Mouse (Mus musculus) heart, postnatal 25 days (tissue): ENCODE results near the gene Abat. TPM values are rescaled to one million over a fixed set of nuclear protein-coding genes. Genes with fewer than 3 reads are reported as not detected.

Source experiments
- DNase-seq: peaks from one replicate; pipeline ENCODE4 v3.0.0; 2022; ENCODE audit warnings: low spot score
- intact Hi-C: fragments of 180-260 bp; cut with DNase I; formaldehyde crosslinking; loops from one replicate; pipeline ENCODE4 v1.15.1; 2025
- total RNA-seq, 2 experiments: library from RNA; stranded (reverse); gene quantifications; 2 replicates each; pipeline ENCODE4 v1.2.3; 2021

Abat gene
- total RNA-seq, 2 experiments from 2014 or later, result 5.5 to 5.6 TPM

- intact Hi-C loops, result no loop called here
- DNase-seq, result no peak
Observed at GRCm38 (mm10) chr16:8613447-8613846, 100.2 kb downstream of the Abat start.

DNA sequence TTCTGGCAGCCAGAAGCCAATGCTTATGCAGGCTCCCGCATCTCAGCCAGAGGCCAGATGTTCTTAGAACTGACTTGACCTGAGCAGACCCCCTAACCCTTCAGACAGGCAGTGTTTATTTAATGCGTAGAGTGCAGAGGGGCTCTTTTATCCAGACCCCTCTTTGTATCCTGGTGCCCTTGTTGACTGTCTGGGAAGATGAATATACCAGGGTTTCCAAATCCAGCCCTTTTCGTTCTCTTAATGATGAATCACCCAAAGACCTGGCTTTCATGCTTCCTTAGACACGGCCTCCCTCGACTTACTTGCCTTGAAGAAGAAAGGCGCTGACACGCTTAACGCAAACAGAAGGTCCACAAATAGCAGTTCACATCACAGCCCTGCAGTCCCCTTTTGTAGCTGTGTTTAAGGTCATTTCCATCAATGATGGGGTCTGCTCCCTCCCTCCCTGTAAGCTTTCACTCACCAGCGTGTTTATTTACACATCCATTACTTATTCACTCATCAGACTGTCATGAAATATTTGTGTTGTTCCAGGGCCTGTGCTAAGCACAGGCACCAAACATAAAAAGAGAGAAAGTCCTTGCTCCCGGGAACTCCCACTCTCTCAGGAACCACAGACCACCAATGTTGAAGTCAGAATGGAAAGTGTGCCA is 106.6 kb downstream of the Abat start:
- intact Hi-C loops, result no loop called here
- no peak for DNase-seq

- no peak for DNase-seq
- intact Hi-C loops, result no loop called here
Observed at GRCm38 (mm10) chr16:8620315-8621115, 107.3 kb downstream of the Abat start.

DNA sequence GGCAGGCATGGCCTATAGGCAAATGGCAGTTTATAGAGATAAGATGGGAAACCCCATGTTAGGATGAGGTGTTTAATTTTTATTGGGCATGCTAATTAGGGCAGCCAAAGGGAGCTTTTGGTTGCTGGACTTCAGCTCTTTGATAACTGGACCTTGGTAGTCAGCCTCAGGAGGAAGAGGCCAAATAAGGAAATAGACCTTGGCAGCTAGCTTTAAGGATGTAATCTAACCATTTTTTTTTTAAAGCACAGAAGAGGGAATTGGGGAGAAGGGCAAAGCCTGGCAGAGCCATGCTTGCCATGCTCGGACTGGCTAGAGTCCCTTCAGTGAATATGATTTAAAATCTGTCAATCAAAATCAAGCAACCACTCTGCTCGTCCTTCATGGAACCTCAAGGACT is 117.2 kb downstream of the Abat start:
- intact Hi-C loops, result no loop called here
- no peak for DNase-seq

GRCm38 (mm10) chr16:8631428-8631827 is 118.2 kb downstream of the Abat start:
- intact Hi-C loops, result no loop called here
- no peak for DNase-seq

GRCm38 (mm10) chr16:8636867-8637216 is 123.6 kb downstream of the Abat start:
- intact Hi-C loops, result no loop called here
- DNase-seq, result no peak

GRCm38 (mm10) chr16:8637217-8638051 is 124.2 kb downstream of the Abat start, which contains the start of the genes Pmm2 and Tmem186:
Gene Pmm2 (plus strand): TSS chr16:8637674.
Gene Tmem186 (minus strand): TSS chr16:8637712.
- intact Hi-C loops, result no loop called here
- DNase-seq, result peak; percentile 71

DNA sequence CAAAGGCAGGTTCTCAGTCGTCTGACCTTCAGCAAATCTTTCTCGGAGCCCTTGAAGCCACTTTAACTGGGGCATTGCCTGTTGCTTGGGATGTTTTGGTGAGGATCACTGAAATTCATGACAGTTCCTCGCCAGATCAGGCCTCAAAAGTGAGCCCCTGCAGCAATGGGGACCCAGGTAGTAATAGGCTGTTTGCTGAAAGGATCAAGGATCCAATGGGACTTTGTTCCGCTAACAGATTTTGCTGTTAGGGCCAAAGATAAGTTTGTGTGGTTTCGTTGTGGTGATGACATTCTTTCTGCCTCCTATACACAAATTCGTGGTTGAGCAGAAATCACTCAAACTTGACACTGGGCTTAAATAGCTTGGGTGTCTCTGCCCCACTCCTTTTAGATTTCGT is 124.9 kb downstream of the Abat start:
- DNase-seq, result no peak
- intact Hi-C loops, result no loop called here

DNA sequence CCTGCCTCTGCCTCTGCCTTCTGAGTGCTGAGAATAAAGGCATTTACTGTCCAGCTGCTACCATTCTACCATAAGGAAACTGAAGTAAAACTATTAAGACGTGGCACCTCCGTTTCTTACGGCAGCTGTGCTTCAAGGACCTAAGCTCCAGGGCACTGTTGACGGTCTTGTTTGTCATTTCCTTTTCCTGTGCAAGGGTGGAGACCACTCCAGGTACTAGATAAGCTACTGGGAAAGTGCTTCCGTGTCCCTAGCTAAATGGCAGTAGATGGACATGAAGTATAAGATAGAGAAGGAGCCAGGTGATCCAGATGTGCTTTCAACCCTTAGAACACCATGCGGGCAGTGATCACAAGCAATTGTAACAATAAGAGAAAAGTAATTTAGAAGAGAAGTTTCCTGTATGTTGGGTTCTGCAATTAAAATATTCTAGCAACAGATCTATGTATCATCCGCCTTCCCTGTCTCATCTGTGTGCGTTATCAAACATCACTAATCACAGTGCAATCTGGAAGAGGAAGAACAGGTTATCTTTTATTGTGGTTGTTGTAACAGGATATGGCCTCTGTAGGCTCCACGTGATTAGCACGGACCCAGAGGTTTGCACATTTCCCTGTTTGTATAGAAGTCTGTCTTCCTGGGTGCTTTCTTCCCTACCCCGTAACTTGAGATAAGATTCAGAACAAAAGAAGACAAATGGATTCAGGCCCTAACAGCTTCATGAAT is 126.4 kb downstream of the Abat start:
- no peak for DNase-seq
- intact Hi-C loops, result loop anchor here (10.0 kb wide), 2 partner anchors 145 to 225 kb away; no protein-coding TSS in a partner anchor

DNA sequence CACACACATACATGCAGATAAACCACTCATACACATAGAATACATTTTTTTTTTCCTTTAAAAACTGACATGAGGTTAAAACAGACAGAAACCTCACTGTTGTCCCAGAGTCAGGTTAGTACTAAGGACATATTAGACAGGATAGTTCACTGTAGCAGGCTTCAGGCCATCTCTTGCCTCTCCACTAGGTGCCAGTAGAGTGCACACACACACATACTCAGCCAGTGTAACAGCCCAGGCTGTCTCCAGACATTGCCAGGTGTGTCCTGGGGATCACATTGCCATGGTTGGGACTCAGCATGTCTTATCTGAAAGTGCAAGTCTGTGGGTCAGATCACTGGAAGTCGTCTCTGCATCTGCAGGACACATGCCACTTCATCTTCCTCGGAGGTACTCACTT is 130.6 kb downstream of the Abat start:
- DNase-seq, result no peak
- intact Hi-C loops, result loop anchor here (1.0 to 10.0 kb wide), 3 partner anchors 30 to 229 kb away; no protein-coding TSS in a partner anchor

DNA sequence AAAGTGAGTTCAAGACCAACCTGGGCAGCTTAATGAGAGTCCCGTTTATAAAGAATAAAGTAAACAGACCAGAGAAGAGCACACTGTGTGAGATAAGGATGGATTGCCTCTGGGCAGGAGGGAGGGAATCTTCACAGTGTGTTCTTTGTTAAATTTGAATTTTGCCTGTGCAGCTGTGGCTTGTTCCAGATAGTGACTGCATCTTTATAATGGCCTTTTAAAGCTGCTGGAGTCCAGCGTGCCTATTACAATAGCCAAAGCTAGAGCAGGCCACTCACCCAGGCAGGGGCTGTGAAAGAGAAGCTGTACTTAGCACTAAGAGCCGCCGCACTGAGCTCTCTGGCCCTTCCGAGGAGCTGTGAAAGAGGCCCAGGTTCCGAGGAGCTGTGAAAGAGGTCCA is 132.3 kb downstream of the Abat start:
- intact Hi-C loops, result loop anchor here (10.0 kb wide), 2 partner anchors 151 to 231 kb away; no protein-coding TSS in a partner anchor
- DNase-seq, result no peak

GRCm38 (mm10) chr16:8650007-8650406 is 136.8 kb downstream of the Abat start:
- intact Hi-C loops, result no loop called here

GRCm38 (mm10) chr16:8655108-8655507 is 141.9 kb downstream of the Abat start:
- no peak for DNase-seq
- intact Hi-C loops, result no loop called here

More at GRCm38 (mm10) chr16:8650007-8650406, 136.8 kb downstream of the Abat start:
- DNase-seq, result no peak

GRCm38 (mm10) chr16:8655599-8655998 is 142.4 kb downstream of the Abat start:
- no peak for DNase-seq
- intact Hi-C loops, result no loop called here

- DNase-seq, result no peak
- intact Hi-C loops, result no loop called here
Observed at GRCm38 (mm10) chr16:8656256-8656655, 143.0 kb downstream of the Abat start.

DNA sequence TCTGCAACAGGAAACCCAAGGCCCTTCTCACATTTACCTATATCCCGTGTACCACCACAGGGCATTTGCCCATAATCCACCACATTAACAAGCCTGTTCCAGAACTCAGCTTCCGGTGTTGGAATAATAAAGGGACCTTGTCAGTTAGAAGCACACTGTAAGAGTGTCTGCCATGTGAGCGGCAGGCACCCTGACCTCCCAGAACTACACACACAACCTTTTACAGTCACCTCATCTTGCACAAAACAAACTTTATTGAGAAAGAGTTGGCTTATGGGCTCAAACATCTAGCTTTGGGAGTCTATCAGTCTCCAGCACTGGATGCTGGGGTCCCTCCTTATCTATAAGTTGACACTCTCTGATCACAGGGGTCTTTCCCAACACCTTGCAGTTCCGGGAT is 145.1 kb downstream of the Abat start:
- intact Hi-C loops, result no loop called here
- no peak for DNase-seq

DNA sequence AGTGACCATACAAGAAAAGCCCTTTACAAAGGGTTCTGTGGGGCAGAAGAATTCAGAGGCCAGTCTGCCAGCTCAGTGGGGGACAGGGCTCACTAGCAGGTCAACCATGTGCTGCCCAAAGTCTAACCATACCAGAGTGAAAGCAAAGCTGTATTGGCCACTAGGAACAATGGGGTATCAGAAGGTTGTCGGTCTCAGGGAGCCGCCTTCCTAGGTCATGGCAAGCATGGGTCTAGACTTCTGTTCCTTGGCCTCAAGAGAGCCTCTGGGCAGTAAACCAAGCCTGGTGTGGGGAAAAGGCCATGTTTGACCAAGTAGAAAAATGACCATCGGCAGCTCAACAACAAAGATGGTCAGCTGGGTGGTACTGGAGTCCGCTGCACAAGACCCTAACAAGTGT is 145.5 kb downstream of the Abat start:
- no peak for DNase-seq
- intact Hi-C loops, result no loop called here

- intact Hi-C loops, result no loop called here
- DNase-seq, result no peak
Observed at GRCm38 (mm10) chr16:8663022-8663421, 149.8 kb downstream of the Abat start.

- intact Hi-C loops, result no loop called here
- DNase-seq, result no peak
Observed at GRCm38 (mm10) chr16:8663606-8664539, 150.6 kb downstream of the Abat start.
